Mouse (Mus musculus) heart, adult 2 months (tissue): ENCODE measurements around the gene Tmem104.

Source experiments
- CTCF ChIP-seq: fragments of 200-600 bp; IDR thresholded peaks from 2 replicates; pipeline ENCODE4 v1.8.1; 2022; ENCODE audit warnings: antibody characterized with exemption, mild to moderate bottlenecking, moderate library complexity
- EP300 ChIP-seq: fragments of 200-500 bp; IDR thresholded peaks from 2 replicates; pipeline ENCODE4 v1.6.1; 2011; ENCODE audit warnings: low read depth, low read length, control low read depth; ENCODE audit not compliant: insufficient read depth

DNA sequence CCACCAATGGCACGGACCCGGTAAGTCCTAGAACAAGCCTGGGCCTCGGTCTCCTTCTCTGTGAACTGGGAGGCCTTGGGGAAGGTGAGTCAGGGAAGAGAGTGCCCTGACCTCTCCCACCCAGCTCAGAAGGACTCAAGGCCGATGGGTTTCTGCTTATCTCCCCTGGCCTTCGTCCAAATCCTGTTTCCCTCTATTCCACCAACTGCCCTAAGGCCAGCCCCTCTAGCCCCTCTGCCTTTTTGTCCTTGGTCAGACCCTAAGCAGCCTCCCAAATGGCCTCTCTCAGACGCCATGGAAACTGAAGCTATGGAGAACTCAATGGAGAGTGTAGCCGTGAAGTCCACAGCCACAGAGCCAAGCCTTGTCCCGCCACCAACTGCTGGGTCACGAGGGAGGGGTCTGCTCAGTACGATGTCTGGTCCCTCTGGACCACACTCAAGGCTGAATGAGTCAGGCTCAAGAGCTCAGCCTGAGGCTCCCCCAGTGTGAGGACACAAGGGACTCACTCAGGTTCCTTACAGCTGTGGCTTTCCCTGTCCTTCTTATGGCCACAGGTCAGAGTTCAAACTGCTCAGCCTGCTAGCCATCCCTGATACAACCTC, 85.7 kb downstream of the Tmem104 start:
- no peak for TF ChIP-seq CTCF
- TF ChIP-seq EP300 = no peak
